Mouse (Mus musculus) right cerebral cortex, adult 2 months (tissue): Measurements from ENCODE around the gene Gdap1l1.
"Not testable (repeated sequence)": the region's sequence is repeated elsewhere in the genome, so short reads cannot be mapped to it uniquely, and the experiment has no call there.

Source experiments
- DNase-seq, 2 experiments: peaks; one replicate each; pipeline ENCODE4 v3.0.0; 2021 to 2022; ENCODE audit warnings: low spot score in 2 of 2

The Gdap1l1 gene

GRCm38 (mm10) chr2:163422895-163423660, 15.2 kb upstream of the Gdap1l1 start:
- no peak for DNase-seq

GRCm38 (mm10) chr2:163424597-163424996, 13.7 kb upstream of the Gdap1l1 start, which contains the start of gene Oser1:
TSS of gene Oser1 (minus strand) at chr2:163424697.
- DNase-seq: no peak

GRCm38 (mm10) chr2:163428346-163429011, 9.8 kb upstream of the Gdap1l1 start:
- DNase-seq: no peak

GRCm38 (mm10) chr2:163431289-163431688, 7.0 kb upstream of the Gdap1l1 start:
- DNase-seq: no peak

GRCm38 (mm10) chr2:163433971-163434370, 4.3 kb upstream of the Gdap1l1 start:
- DNase-seq: no peak

GRCm38 (mm10) chr2:163437800-163438199, 476 bp upstream of the Gdap1l1 start:
- DNase-seq: no peak

GRCm38 (mm10) chr2:163438619-163439451, 559 bp downstream of the Gdap1l1 start:
- peak in 1 of 2 experiments; percentile 47 for DNase-seq

GRCm38 (mm10) chr2:163439488-163439887, 1.2 kb downstream of the Gdap1l1 start:
- no peak for DNase-seq

GRCm38 (mm10) chr2:163443543-163443942, 5.3 kb downstream of the Gdap1l1 start:
- DNase-seq: no peak

- DNase-seq: peak in 1 of 2 experiments; percentile 44
Measured at GRCm38 (mm10) chr2:163444017-163444416, 5.7 kb downstream of the Gdap1l1 start.

- DNase-seq: no peak
Measured at GRCm38 (mm10) chr2:163447375-163447774, 9.1 kb downstream of the Gdap1l1 start.

- DNase-seq: no peak
Measured at GRCm38 (mm10) chr2:163449276-163449675, 11.0 kb downstream of the Gdap1l1 start.

GRCm38 (mm10) chr2:163450668-163451295, 12.5 kb downstream of the Gdap1l1 start:
- peak; percentile 59 to 60 for DNase-seq

- no peak for DNase-seq
Measured at GRCm38 (mm10) chr2:163452738-163453137, 14.5 kb downstream of the Gdap1l1 start.

GRCm38 (mm10) chr2:163453378-163453777, 15.1 kb downstream of the Gdap1l1 start:
- no peak for DNase-seq

GRCm38 (mm10) chr2:163458539-163459265, 20.4 kb downstream of the Gdap1l1 start:
- DNase-seq: no peak

- DNase-seq: no peak
Measured at GRCm38 (mm10) chr2:163459380-163459779, 21.1 kb downstream of the Gdap1l1 start.

GRCm38 (mm10) chr2:163460622-163461021, 22.3 kb downstream of the Gdap1l1 start:
- DNase-seq: no peak

GRCm38 (mm10) chr2:163461307-163461706, 23.0 kb downstream of the Gdap1l1 start:
- DNase-seq: not testable (repeated sequence)

GRCm38 (mm10) chr2:163462386-163462785, 24.1 kb downstream of the Gdap1l1 start:
- no peak for DNase-seq

GRCm38 (mm10) chr2:163462801-163463200, 24.5 kb downstream of the Gdap1l1 start:
- DNase-seq: no peak
